Mouse (Mus musculus): Measurements from ENCODE around the gene Renbp. TPM values are rescaled to one million over a fixed set of nuclear protein-coding genes. Genes with fewer than 3 reads are reported as not detected.

Renbp gene
- 2.1 TPM for polyA plus RNA-seq (2017; shearing (Covaris generic))

GRCm38 (mm10) chrX:73930402-73931062 is at the start of gene Renbp:
Renbp (minus strand) TSS chrX:73930850.

GRCm38 (mm10) chrX:73966248-73967176 is 35.9 kb upstream of the Renbp start, which contains the start of gene Hcfc1:
Hcfc1 (minus strand) TSS chrX:73966357.

DNA sequence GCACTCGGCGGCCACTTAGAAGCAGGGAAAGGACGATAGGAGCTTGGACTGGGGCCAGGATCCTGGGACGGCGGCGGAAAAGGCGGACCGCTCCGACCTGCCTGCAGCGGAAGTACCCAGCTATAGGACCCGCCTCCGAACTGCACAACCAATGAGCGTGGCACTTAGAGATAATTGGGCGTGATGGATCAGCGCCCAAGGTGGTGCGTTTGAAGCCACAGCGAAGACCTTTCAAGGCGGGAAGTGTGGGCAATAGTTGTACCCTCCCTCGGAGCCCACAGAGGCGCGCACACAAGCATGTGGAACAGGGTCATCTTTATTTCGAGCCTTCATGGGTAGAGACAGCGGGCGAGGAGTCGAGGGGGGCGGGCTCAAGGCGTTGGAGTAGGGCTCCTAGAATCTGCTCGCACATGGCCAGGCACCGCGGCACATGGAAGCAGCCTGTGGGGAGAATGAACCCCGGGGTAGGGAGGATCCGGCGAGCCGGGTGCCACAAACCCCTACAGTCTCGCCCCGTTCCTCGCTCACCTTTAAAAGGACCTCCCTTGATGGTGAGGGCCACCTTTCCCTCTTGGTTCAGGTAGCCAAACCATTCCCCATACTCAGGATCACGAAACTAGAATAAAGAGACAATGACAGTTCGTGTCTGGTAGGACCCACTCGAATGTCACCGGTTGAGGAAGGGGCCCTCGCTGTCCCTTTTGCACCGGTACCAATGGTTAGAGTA is 8.7 kb downstream of the Renbp start, which contains the start of the genes Arhgap4 and Naa10:
Gene Arhgap4, minus strand, starts transcription at position 48 of the 727 bp plus-strand sequence.
Gene Naa10, minus strand, starts transcription at position 122 of the 727 bp plus-strand sequence.

GRCm38 (mm10) chrX:73895719-73896118 is 34.9 kb downstream of the Renbp start, which contains the start of gene L1cam:
L1cam (minus strand) TSS chrX:73896105.

DNA sequence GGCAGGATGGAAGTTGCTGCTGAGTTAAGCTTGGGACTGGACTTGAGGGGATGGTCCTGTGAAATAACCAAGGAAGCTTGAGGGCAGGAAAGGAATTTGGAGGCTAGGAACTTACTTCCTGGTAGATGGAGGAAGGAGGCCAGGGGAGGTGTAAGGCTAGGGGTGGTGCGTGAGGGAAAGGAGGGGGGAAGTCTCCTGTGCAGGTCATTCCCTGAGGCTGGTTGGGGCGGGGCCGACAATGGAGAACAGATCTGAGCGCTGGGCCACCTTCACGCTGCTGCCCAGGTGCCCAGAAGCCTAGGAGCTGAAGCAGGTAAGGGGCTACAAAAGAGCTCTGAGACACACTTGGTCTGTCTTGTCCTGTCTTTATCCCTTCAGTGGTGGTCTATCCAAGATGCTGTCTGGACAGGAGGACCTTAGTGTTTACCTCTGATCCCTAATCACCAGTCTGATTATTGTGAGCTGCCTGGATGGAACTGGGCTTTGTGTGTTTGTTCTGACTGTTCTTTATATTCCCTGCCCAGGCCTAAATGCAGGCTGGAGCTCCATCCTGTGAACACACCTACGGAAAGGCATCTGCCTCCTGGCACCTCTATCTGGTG is 39.0 kb downstream of the Renbp start, which contains the start of gene Avpr2:
Gene Avpr2, plus strand, starts transcription at position 552 of the 602 bp plus-strand sequence.

Other genes starting within 250 kb of the Renbp start
- gene Bcap31, start 214.7 kb downstream of the Renbp start, polyA plus RNA-seq (2017; shearing (Covaris generic)): 227 TPM
- 23.2 TPM for gene Abcd1, start 214.3 kb downstream of the Renbp start, polyA plus RNA-seq (2017; shearing (Covaris generic))
- not detected for gene Plxnb3, start 173.8 kb downstream of the Renbp start, polyA plus RNA-seq (2017; shearing (Covaris generic))
- gene Srpk3, start 156.4 kb downstream of the Renbp start, polyA plus RNA-seq (2017; shearing (Covaris generic)): 0.41 TPM
- 214 TPM for gene Idh3g, start 144.0 kb downstream of the Renbp start, polyA plus RNA-seq (2017; shearing (Covaris generic))
- 169 TPM for gene Ssr4, start 143.8 kb downstream of the Renbp start, polyA plus RNA-seq (2017; shearing (Covaris generic))
- gene Pdzd4, start 105.9 kb downstream of the Renbp start, polyA plus RNA-seq (2017; shearing (Covaris generic)): 0.15 TPM
- gene Avpr2, start 38.7 kb downstream of the Renbp start, polyA plus RNA-seq (2017; shearing (Covaris generic)): 2.3 TPM
- 32.4 TPM for gene L1cam, start 34.7 kb downstream of the Renbp start, polyA plus RNA-seq (2017; shearing (Covaris generic))
- 252 TPM for gene Arhgap4, start 9.0 kb downstream of the Renbp start, polyA plus RNA-seq (2017; shearing (Covaris generic))
- 123 TPM for gene Naa10, start 8.9 kb downstream of the Renbp start, polyA plus RNA-seq (2017; shearing (Covaris generic))
- 41.7 TPM for gene Hcfc1, start 35.5 kb upstream of the Renbp start, polyA plus RNA-seq (2017; shearing (Covaris generic))
- gene Irak1, start 93.1 kb upstream of the Renbp start, polyA plus RNA-seq (2017; shearing (Covaris generic)): 212 TPM
- not detected for gene Opn1mw, start 196.6 kb upstream of the Renbp start, polyA plus RNA-seq (2017; shearing (Covaris generic))
- 48.0 TPM for gene Mecp2, start 204.5 kb upstream of the Renbp start, polyA plus RNA-seq (2017; shearing (Covaris generic))
- gene Tex28, start 237.0 kb upstream of the Renbp start, polyA plus RNA-seq (2017; shearing (Covaris generic)): not detected
- not detected for gene Tktl1, start 246.4 kb upstream of the Renbp start, polyA plus RNA-seq (2017; shearing (Covaris generic))

Data from naive thymus-derived CD4-positive, alpha-beta T cell, adult 5 months (primary cell).